Mouse (Mus musculus) bone marrow, adult 2 months (tissue): ENCODE measurements at regions not wholly inside any gene's neighbourhood (a gene's known extent, or its start where the extent isn't known, plus 50 kb on each side); places are given as distances from the start of the nearest gene placed in this dataset.

Experiments used
- H3K27ac ChIP-seq: fragments of 200-500 bp; 2 replicates; pipeline ENCODE4 v1.5.1; 2012; ENCODE audit warnings: low read depth, mild to moderate bottlenecking, control low read depth, inconsistent platforms, low read length; ENCODE audit not compliant: control insufficient read depth, poor library complexity, insufficient read depth
- H3K4me1 ChIP-seq: fragments of 200-500 bp; 2 replicates; pipeline ENCODE4 v1.6.1; 2011; ENCODE audit warnings: low read length; ENCODE audit not compliant: control insufficient read depth, insufficient read depth
- H3K4me3 ChIP-seq: fragments of 200-500 bp; replicated peaks from 2 replicates; pipeline ENCODE3; 2011; ENCODE audit warnings: mild to moderate bottlenecking, low read depth, low read length, control low read depth; ENCODE audit not compliant: control insufficient read depth
- CTCF ChIP-seq: fragments of 200-500 bp; IDR thresholded peaks from 2 replicates; pipeline ENCODE4 v1.5.1; 2011; ENCODE audit warnings: low read length, control low read depth; ENCODE audit not compliant: control insufficient read depth, insufficient read depth
- POLR2A ChIP-seq: fragments of 200-500 bp; IDR thresholded peaks from 2 replicates; pipeline ENCODE4 v1.6.1; 2011; ENCODE audit warnings: low read depth, mild to moderate bottlenecking, control low read depth, low read length, borderline replicate concordance; ENCODE audit not compliant: control insufficient read depth
- WGBS: fragments of 180-500 bp; shearing (Covaris S2); methylation state at CpG from one replicate; pipeline ENCODE4 v1.1.7; 2018; 5-methylcytosine and 5-hydroxymethylcytosine counted together

- TF ChIP-seq POLR2A = no peak
- TF ChIP-seq CTCF = no peak
- 77% methylated on average over 6 of the region's 6 CpGs for WGBS
- Histone ChIP-seq H3K27ac (no peak overlapping the region), H3K4me3 (no peak overlapping the region), H3K4me1 (no peaks in the 10 kb centered on the region)
Observed at GRCm38 (mm10) chr1:76642703-76643102, 872.2 kb downstream of the Epha4 start.

- Histone ChIP-seq H3K27ac (no peak overlapping the region), H3K4me3 (no peak overlapping the region), H3K4me1 (no peaks in the 10 kb centered on the region)
- no peak for TF ChIP-seq CTCF
- no peak for TF ChIP-seq POLR2A
- 68% methylated on average over 3 of the region's 3 CpGs for WGBS
Observed at GRCm38 (mm10) chr1:76644895-76645294, 870.0 kb downstream of the Epha4 start.

DNA sequence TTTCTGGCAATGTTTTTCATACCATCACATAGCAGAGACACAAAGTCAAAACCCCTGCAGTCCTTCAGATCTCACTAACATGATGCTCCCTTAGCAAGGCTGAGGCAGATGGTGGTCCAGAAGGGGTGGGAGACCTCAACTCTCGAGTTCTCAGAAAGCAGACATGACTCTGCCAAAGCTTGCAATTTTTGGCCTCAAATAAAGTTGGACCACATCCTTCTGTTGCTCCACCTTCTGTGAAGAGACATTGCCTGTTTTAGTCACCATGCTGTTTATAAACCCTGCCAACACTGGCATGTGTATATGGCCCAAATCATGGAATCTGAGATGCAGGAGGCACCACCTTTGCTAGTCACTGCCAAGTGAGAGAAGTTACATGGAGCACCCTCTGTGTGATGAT is 860.1 kb downstream of the Epha4 start:
- Histone ChIP-seq H3K4me3 (no peak overlapping the region), H3K27ac (no peak overlapping the region), H3K4me1 (no peaks in the 10 kb centered on the region)
- WGBS = 31% methylated on average over 1 of the region's 1 CpGs
- no peak for TF ChIP-seq POLR2A
- TF ChIP-seq CTCF = no peak

- Histone ChIP-seq H3K4me3 (no peak overlapping the region), H3K4me1 (no peaks in the 10 kb centered on the region), H3K27ac (no peak overlapping the region)
- TF ChIP-seq CTCF (no peak), POLR2A (no peak)
- 85% methylated on average over 4 of the region's 4 CpGs for WGBS
Observed at GRCm38 (mm10) chr1:76658228-76658627, 856.7 kb downstream of the Epha4 start.

DNA sequence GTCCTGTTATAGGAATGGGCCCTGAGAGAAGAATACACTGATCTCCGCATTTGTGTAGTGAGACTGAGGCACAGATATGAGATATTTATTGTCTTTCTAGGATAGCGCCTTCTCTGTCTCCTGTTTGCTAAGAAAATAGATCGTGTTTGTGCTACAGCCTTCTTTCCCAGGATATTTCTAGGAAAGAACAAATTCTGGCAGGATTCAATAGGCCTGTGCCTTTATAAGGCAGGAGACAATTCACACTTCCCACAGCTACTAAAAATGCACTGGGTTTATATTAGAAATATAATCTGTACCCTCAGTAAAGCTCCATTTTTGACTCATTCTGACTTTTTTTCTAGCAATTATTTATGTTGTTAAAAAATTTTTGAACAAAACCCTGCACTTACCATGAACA is 854.7 kb downstream of the Epha4 start:
- 77% methylated on average over 3 of the region's 3 CpGs for WGBS
- no peaks in the 10 kb centered on the region for H3K4me1 ChIP-seq
- TF ChIP-seq CTCF (no peak), POLR2A (no peak)
- H3K4me3 ChIP-seq = no peak overlapping the region
- no peak overlapping the region for H3K27ac ChIP-seq

- WGBS = 78% methylated on average over 4 of the region's 4 CpGs
- Histone ChIP-seq H3K4me1 (no peaks in the 10 kb centered on the region), H3K4me3 (no peak overlapping the region), H3K27ac (no peak overlapping the region)
- no peak for TF ChIP-seq CTCF
- TF ChIP-seq POLR2A = no peak
Observed at GRCm38 (mm10) chr1:76664381-76664780, 850.5 kb downstream of the Epha4 start.

DNA sequence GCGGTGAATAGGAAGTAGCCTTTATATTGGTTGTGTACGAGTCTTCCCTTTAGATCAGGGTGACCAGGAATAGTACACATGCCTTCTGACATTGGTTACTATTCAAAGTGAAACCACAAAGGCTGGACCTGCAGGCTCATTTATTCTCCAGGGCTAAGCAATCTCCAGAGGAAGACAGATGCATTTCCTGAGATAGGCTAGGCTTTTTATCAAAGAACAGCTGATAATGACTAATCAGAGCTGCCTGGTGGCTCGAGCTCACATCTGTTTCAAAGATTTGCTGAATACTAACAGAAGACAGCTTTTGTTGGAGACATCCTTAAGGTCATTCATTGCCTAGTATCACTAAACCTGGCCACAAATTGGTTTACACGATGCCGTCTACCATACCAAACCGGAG is 838.1 kb downstream of the Epha4 start:
- no peak overlapping the region for H3K4me3 ChIP-seq
- WGBS = 35% methylated on average over 6 of the region's 6 CpGs
- H3K27ac ChIP-seq = no peak overlapping the region
- TF ChIP-seq CTCF = no peak
- no peak for TF ChIP-seq POLR2A
- H3K4me1 ChIP-seq = no peaks in the 10 kb centered on the region

DNA sequence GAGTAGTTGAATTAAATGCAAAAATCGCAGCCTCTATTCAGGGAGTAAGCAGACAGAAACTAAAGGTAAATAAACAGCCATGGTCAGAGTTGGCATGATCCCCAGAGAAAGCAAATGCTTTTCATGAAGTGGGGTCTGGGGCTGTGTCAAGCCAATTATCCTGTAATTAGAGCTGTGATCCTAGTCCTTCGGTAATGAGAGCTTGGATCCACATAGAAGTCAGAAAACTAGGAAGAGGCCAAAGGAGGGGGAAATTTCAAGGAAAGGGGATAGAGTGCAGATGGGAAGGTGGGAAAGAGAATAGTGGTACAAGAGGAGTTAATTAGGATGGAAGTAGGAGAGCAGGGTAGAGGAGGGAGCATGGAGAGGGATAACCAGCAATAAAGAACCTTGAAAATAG is 809.3 kb downstream of the Epha4 start:
- no peaks in the 10 kb centered on the region for H3K4me1 ChIP-seq
- no peak overlapping the region for H3K27ac ChIP-seq
- 76% methylated on average over 2 of the region's 2 CpGs for WGBS
- no peak overlapping the region for H3K4me3 ChIP-seq
- TF ChIP-seq POLR2A (no peak), CTCF (no peak)

GRCm38 (mm10) chr1:76717639-76718292 is 797.1 kb downstream of the Epha4 start:
- no peak overlapping the region for H3K4me3 ChIP-seq
- WGBS = 78% methylated on average over 11 of the region's 11 CpGs
- H3K27ac ChIP-seq = no peak overlapping the region
- no peak for TF ChIP-seq POLR2A
- no peak for TF ChIP-seq CTCF
- no peaks in the 10 kb centered on the region for H3K4me1 ChIP-seq
